Mouse (Mus musculus) midbrain, embryonic 14.5 days (tissue): ENCODE measurements around the gene Fbln1. TPM values are rescaled to one million over a fixed set of nuclear protein-coding genes. Genes with fewer than 3 reads are reported as not detected.

Experiments used
- polyA plus RNA-seq: library from polyadenylated mRNA; unstranded; fragments of >200 nt; fragmentation: Nextera tagmentation; extraction: Ambion mirVana; gene quantifications from 2 replicates; pipeline ENCODE4 v1.2.1, GENCODE M21; 2014

The Fbln1 gene
- polyA plus RNA-seq, 1 experiment from 2014 or later: 37.0 TPM

Other genes with a start within 250 kb of the Fbln1 start
- 22.0 and 23.2 TPM in 2 replicates for gene 5031439G07Rik, start 217.4 kb upstream of the Fbln1 start, polyA plus RNA-seq
- gene Upk3a, start 188.8 kb upstream of the Fbln1 start, polyA plus RNA-seq: 0.33 and 0.40 TPM in 2 replicates
- 24.1 and 28.0 TPM in 2 replicates for gene Fam118a, start 177.0 kb upstream of the Fbln1 start, polyA plus RNA-seq
- 0.12 and 0.55 TPM in 2 replicates for gene Smc1b, start 74.0 kb upstream of the Fbln1 start, polyA plus RNA-seq
- 0.63 and 1.3 TPM in 2 replicates for gene Ribc2, start 73.9 kb upstream of the Fbln1 start, polyA plus RNA-seq
- gene Atxn10, start 130.3 kb downstream of the Fbln1 start, polyA plus RNA-seq: 528 and 574 TPM in 2 replicates